Mouse (Mus musculus) lung, embryonic 16.5 days (tissue): ENCODE results near the gene Itgb3bp. TPM values are rescaled to one million over a fixed set of nuclear protein-coding genes. Genes with fewer than 3 reads are reported as not detected.

Source experiments
- ATAC-seq: fragments of 200-750 bp; cut with Nextera tagmentation; 2 replicates; pipeline ENCODE4 v1.8.0; 2017; ENCODE audit warnings: low read depth, mild to moderate bottlenecking, moderate library complexity
- H3K27ac ChIP-seq: fragments of 300-500 bp; sonication (generic); 2 replicates; pipeline ENCODE4 v1.5.1; 2014; ENCODE audit warnings: mild to moderate bottlenecking, control low read depth, low read length
- H3K27me3 ChIP-seq: fragments of 300-500 bp; sonication (generic); 2 replicates; pipeline ENCODE4 v1.6.1; 2014; ENCODE audit warnings: low read depth, low read length, mixed read lengths; ENCODE audit not compliant: control insufficient read depth, insufficient read depth
- H3K36me3 ChIP-seq: fragments of 300-500 bp; sonication (generic); 2 replicates; pipeline ENCODE4 v1.6.1; 2014; ENCODE audit warnings: low read length; ENCODE audit not compliant: control insufficient read depth, insufficient read depth
- H3K4me1 ChIP-seq: fragments of 300-500 bp; sonication (generic); replicated peaks from 2 replicates; pipeline ENCODE4 v1.6.1; 2014; ENCODE audit warnings: low read length, mixed read lengths; ENCODE audit not compliant: control insufficient read depth, insufficient read depth
- H3K4me2 ChIP-seq: fragments of 300-500 bp; sonication (generic); 2 replicates; pipeline ENCODE4 v1.6.1; 2014; ENCODE audit warnings: low read depth, low read length, control low read depth
- H3K4me3 ChIP-seq: fragments of 300-500 bp; sonication (generic); 2 replicates; pipeline ENCODE4 v1.5.1; 2014; ENCODE audit warnings: mild to moderate bottlenecking, low read length, control low read depth
- H3K9ac ChIP-seq: fragments of 300-500 bp; sonication (generic); 2 replicates; pipeline ENCODE4 v1.6.1; 2014; ENCODE audit warnings: low read length, control low read depth
- H3K9me3 ChIP-seq: fragments of 300-500 bp; sonication (generic); 2 replicates; pipeline ENCODE4 v1.6.1; 2016; ENCODE audit warnings: low read length; ENCODE audit not compliant: control insufficient read depth
- WGBS: fragments of 180-500 bp; shearing (Covaris S2); extraction: QIAGEN DNeasy Blood & Tissue Kit; methylation state at CpG from one replicate; pipeline ENCODE4 v1.1.7; 2014; 5-methylcytosine and 5-hydroxymethylcytosine counted together
- polyA plus RNA-seq: library from polyadenylated mRNA; unstranded; fragments of >200 nt; fragmentation: Nextera tagmentation; extraction: Ambion mirVana; gene quantifications from 2 replicates; pipeline ENCODE4 v1.2.1, GENCODE M21; 2015

Gene Itgb3bp
- polyA plus RNA-seq, 1 experiment from 2014 or later: 44.9 TPM

DNA sequence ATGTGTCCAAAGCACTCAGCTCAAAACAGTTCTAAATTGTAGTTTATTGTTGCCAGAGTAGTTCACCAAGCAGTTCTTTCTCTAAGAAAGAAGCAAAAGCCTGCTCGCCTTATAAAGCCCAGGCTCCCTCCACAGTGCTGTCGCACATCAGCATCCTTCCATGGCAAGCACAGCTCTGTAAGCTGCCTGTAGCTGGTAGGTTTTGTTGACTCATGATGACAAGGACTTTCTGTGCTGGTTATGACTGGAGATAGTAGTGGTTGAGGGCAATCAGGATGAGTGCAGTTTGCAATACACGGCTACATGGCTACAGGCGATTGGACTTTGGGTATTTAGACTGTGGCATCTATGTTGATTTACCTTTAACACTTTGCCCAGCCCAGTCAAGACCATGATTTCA is 3.2 kb downstream of the Itgb3bp start:
- ATAC-seq: no peak

DNA sequence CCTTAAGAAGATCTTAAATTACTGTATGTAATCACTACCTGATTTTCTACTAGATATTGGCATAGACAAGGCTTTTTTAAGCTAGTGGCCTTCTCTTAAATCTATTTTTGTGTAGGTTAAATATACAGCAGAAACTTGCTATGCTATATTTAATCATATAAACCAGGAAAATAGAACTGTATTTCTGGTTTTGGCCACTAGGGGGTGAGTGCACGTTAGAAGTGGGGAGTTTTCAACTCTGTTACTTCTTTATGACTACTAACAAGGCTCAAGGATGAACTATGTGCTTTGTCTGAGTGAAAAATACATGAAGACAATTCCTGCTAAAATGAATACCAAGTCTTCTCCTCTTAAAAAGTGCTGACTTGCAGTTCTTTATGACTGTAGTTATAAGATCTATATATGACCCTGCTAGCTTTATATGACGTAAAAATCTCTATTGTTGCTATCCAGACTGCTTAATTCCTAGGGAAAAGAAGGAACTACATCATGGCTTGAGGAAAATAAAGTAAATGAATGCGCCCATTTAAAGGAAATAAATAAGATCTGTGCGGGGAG is 15.6 kb downstream of the Itgb3bp start:
- no peaks in the 10 kb centered on the region for H3K27me3 ChIP-seq
- H3K4me1 ChIP-seq: no peaks in the 10 kb centered on the region
- H3K9ac ChIP-seq: no peak overlapping the region
- H3K9me3 ChIP-seq: no peaks in the 10 kb centered on the region
- H3K27ac ChIP-seq: no peak overlapping the region
- no peaks in the 10 kb centered on the region for H3K36me3 ChIP-seq
- no peak overlapping the region for H3K4me2 ChIP-seq
- no peak overlapping the region for H3K4me3 ChIP-seq
- WGBS: 70% methylated on average over 4 of the region's 4 CpGs
- ATAC-seq: no peak

More for the DNA sequence above, 3.2 kb downstream of the Itgb3bp start:
- Histone ChIP-seq H3K4me1 (peaks cover 18% of the 10 kb centered on the region), H3K36me3 (no peaks in the 10 kb centered on the region), H3K9me3 (no peaks in the 10 kb centered on the region), H3K27me3 (no peaks in the 10 kb centered on the region), H3K4me3 (no peak overlapping the region), H3K9ac (no peak overlapping the region), H3K27ac (no peak overlapping the region), H3K4me2 (no peak overlapping the region)
- WGBS: 87% methylated on average over 4 of the region's 4 CpGs

DNA sequence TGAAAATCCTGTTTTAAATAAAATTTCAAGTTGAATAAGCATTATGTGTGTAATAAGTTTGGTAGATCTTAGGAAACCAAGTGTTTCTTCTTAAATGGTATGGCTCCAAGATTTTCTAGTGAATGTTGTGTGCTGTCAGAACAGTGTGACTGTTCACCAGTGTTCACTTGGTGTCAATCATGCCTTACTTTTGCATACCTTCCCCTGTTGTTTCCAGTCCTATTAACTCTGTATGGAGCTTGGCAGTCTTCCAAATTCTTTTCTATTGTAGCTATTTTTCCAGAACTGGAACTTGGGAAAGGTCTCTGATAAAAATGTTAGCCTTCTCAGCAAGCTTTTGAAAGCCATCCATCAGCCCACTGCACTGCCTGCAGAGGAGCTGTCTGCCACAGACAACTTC is 47.2 kb downstream of the Itgb3bp start:
- Histone ChIP-seq H3K4me2 (no peak overlapping the region), H3K27me3 (no peaks in the 10 kb centered on the region), H3K9ac (no peak overlapping the region), H3K4me3 (no peak overlapping the region), H3K36me3 (peaks cover 2% of the 10 kb centered on the region; the same call in 1 of the 2 replicates), H3K9me3 (no peaks in the 10 kb centered on the region), H3K4me1 (no peaks in the 10 kb centered on the region), H3K27ac (no peak overlapping the region)
- no peak for ATAC-seq

- H3K9me3 ChIP-seq: no peaks in the 10 kb centered on the region
- H3K4me2 ChIP-seq: no peak overlapping the region
- no peak for ATAC-seq
- no peak overlapping the region for H3K9ac ChIP-seq
- no peak overlapping the region for H3K27ac ChIP-seq
- H3K36me3 ChIP-seq: peaks cover 2% of the 10 kb centered on the region; the same call in 1 of the 2 replicates
- no peaks in the 10 kb centered on the region for H3K27me3 ChIP-seq
- no peaks in the 10 kb centered on the region for H3K4me1 ChIP-seq
- H3K4me3 ChIP-seq: no peak overlapping the region
Observed at GRCm38 (mm10) chr4:99881882-99882281, 47.7 kb downstream of the Itgb3bp start.

GRCm38 (mm10) chr4:99829094-99830073 is 100.2 kb downstream of the Itgb3bp start, which contains the start of gene Efcab7:
Efcab7 (plus strand) TSS chr4:99829198.
- WGBS: under 1% methylated on average over 48 of the region's 48 CpGs
- Histone ChIP-seq H3K4me3 (peak within 1 kb of the TSS; percentile 82), H3K27ac (peak within 1 kb of the TSS; percentile 83), H3K9ac (peak within 1 kb of the TSS; percentile 85), H3K36me3 (no peaks in the 10 kb centered on the region), H3K4me2 (peak within 1 kb of the TSS; percentile 81), H3K9me3 (no peaks in the 10 kb centered on the region), H3K27me3 (no peaks in the 10 kb centered on the region), H3K4me1 (peaks cover 8% of the 10 kb centered on the region)
- ATAC-seq: peak; percentile 86

- H3K4me3 ChIP-seq: peak overlapping the region; percentile 82
- WGBS: under 1% methylated on average over 7 of the region's 7 CpGs
- ATAC-seq: no peak; the same call in 1 of the 2 replicates
Observed at GRCm38 (mm10) chr4:99828739-99829093, 100.9 kb downstream of the Itgb3bp start.

GRCm38 (mm10) chr4:99828337-99828736 is 101.3 kb downstream of the Itgb3bp start:
- peak overlapping the region; percentile 81 for H3K4me2 ChIP-seq
- no peak for ATAC-seq
- no peaks in the 10 kb centered on the region for H3K9me3 ChIP-seq
- H3K36me3 ChIP-seq: no peaks in the 10 kb centered on the region
- WGBS: 53% methylated on average over 4 of the region's 4 CpGs
- H3K27me3 ChIP-seq: no peaks in the 10 kb centered on the region
- H3K4me1 ChIP-seq: peaks cover 8% of the 10 kb centered on the region
- H3K27ac ChIP-seq: no peak overlapping the region
- H3K4me3 ChIP-seq: peak overlapping the region; percentile 82
- no peak overlapping the region for H3K9ac ChIP-seq

More at GRCm38 (mm10) chr4:99828739-99829093, 100.9 kb downstream of the Itgb3bp start:
- H3K27me3 ChIP-seq: no peaks in the 10 kb centered on the region
- peak overlapping the region; percentile 85 for H3K9ac ChIP-seq
- no peaks in the 10 kb centered on the region for H3K9me3 ChIP-seq
- peak overlapping the region; percentile 81 for H3K4me2 ChIP-seq
- H3K27ac ChIP-seq: peak overlapping the region; percentile 83
- no peaks in the 10 kb centered on the region for H3K36me3 ChIP-seq
- peaks cover 8% of the 10 kb centered on the region for H3K4me1 ChIP-seq

DNA sequence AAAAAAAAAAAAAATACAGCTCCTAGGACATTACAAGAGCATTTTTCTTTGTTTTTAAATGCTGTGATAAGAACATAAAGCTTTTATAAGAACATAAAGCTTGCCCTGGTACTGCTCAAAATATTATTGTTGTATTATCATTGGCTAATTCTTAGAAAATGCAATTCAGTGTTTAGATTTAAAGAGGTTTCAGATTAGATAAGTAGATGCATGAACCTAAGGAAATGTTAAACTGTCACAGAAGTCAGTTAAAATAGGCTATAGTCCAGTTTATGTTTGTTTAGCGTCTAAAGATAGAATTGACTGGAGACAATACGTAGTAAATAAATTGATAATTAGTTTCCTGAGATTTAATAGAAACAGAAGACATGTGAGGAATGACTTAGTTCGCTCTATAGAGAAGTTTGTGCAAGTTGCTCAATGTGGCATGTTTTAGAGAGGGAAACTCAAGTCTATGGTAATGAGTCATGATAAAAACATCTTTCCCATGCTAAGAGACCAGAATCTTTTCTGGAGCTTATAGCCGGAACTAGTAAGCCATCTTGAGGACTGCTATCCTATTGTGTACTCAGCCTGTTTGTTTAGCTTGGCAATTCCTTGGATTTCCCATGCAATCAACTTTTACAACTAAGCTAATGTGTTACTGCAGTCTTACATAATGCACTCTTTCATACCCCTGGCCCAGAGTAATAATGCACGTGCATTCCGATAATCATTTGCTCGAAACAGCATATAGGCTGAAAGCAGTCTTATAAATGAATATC is 112.7 kb downstream of the Itgb3bp start:
- Histone ChIP-seq H3K9ac (no peak overlapping the region), H3K9me3 (no peaks in the 10 kb centered on the region), H3K36me3 (no peaks in the 10 kb centered on the region), H3K4me1 (no peaks in the 10 kb centered on the region), H3K27ac (no peak overlapping the region), H3K4me2 (no peak overlapping the region), H3K4me3 (no peak overlapping the region), H3K27me3 (no peaks in the 10 kb centered on the region)
- no peak for ATAC-seq
- WGBS: 87% methylated on average over 7 of the region's 7 CpGs

DNA sequence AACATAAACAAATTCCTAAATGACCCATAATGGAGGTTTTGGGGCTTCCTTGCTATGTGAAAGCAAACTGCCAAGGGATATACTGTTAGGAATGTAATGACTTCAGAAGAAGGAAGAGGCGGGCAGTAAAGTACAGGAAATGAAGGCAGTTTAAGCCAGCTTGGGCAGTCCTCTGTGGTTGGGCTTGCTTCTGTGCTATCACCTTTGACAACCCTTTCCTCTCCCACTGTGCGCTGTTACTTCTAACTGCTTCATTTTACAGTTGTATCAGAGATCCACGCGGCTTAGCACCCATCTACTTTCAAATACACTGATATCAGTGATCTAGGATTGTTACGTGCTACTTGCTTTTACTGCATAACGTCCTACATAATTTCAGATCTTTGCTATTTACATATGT is 137.2 kb downstream of the Itgb3bp start:
- ATAC-seq: no peak
- no peaks in the 10 kb centered on the region for H3K27me3 ChIP-seq
- no peaks in the 10 kb centered on the region for H3K4me1 ChIP-seq
- no peak overlapping the region for H3K4me3 ChIP-seq
- no peak overlapping the region for H3K4me2 ChIP-seq
- 86% methylated on average over 6 of the region's 6 CpGs for WGBS
- H3K27ac ChIP-seq: no peak overlapping the region
- H3K36me3 ChIP-seq: no peaks in the 10 kb centered on the region
- no peaks in the 10 kb centered on the region for H3K9me3 ChIP-seq
- no peak overlapping the region for H3K9ac ChIP-seq
